Mouse (Mus musculus): ENCODE data around the gene Hs6st3. TPM values are rescaled to one million over a fixed set of nuclear protein-coding genes. Genes with fewer than 3 reads are reported as not detected.

Gene Hs6st3
- total and polyA plus RNA-seq, 3 experiments: not detected

GRCm38 (mm10) chr14:119248001-119248607 is 110.0 kb downstream of the Hs6st3 start:
- in situ Hi-C loops (cut with MboI; ENCODE audit: low pct_ligation_motif_present, low pct_unique_long_range_greater_than_20kb, low sequenced_read_pairs) (no loop called here), dilution Hi-C loops (cut with MboI; ENCODE audit: extremely low pct_ligation_motif_present, extremely low pct_unique_long_range_greater_than_20kb, low sequenced_read_pairs) (no loop called here)
- Histone ChIP-seq H3K27me3 (replicated peaks) (no peaks in the 10 kb centered on the region), H3K4me3 (replicated peaks in 1 of 3; ENCODE audit: low read depth in 2 of 3, low read length in 2 of 3, poor library complexity in 1 of 3) (no peak overlapping the region), H3K4me2 (ENCODE audit: insufficient read depth, low read depth, poor library complexity, severe bottlenecking) (no peak overlapping the region), H3K79me2 (replicated peaks; ENCODE audit: control insufficient read depth, extremely low read depth, insufficient read depth, poor library complexity, severe bottlenecking) (no peaks in the 10 kb centered on the region), H3K9ac (ENCODE audit: insufficient read depth, low read depth) (no peak overlapping the region), H3K27ac (ENCODE audit: insufficient read depth, low read depth) (no peak overlapping the region), H3K36me3 (replicated peaks in 1 of 2; ENCODE audit: control insufficient read depth in 1 of 2, insufficient read depth in 1 of 2, low read length in 1 of 2) (no peaks in the 10 kb centered on the region), H3K4me1 (ENCODE audit: control insufficient read depth in 1 of 2, insufficient read depth in 2 of 2) (no peaks in the 10 kb centered on the region), H3K9me3 (replicated peaks; ENCODE audit: low read length) (peaks cover 14% of the 10 kb centered on the region)
- TF ChIP-seq ZKSCAN1 (IDR thresholded peaks at IDR 0.05; ENCODE audit: borderline replicate concordance, low read depth, low read length): no peak
- DNase-seq (ENCODE audit: extremely low read depth): no peak

DNA sequence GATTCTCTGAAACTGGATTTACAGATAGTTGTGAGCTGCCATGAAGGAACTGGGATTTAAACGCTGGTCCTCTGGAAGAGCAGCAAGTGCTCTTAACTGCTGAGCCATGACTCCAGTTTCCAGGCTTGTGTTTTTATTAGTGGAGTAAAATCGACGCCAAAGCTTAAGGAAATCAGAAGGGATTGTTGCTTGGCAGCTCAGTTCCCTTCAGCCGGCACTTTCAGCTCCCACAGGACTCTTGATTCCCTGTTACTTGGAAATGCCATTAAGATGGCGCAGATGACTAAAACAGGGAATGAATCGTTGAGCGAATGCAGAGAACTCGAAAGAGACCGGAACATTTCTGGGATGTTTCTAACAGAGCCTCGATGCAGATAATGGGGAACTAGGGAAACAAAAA is 112.2 kb downstream of the Hs6st3 start:
- dilution Hi-C loops (cut with MboI; ENCODE audit: extremely low pct_ligation_motif_present, extremely low pct_unique_long_range_greater_than_20kb, low sequenced_read_pairs): no loop called here
- H3K4me2 ChIP-seq (ENCODE audit: insufficient read depth, low read depth, poor library complexity, severe bottlenecking): no peak overlapping the region
- DNase-seq (ENCODE audit: extremely low read depth): no peak

DNA sequence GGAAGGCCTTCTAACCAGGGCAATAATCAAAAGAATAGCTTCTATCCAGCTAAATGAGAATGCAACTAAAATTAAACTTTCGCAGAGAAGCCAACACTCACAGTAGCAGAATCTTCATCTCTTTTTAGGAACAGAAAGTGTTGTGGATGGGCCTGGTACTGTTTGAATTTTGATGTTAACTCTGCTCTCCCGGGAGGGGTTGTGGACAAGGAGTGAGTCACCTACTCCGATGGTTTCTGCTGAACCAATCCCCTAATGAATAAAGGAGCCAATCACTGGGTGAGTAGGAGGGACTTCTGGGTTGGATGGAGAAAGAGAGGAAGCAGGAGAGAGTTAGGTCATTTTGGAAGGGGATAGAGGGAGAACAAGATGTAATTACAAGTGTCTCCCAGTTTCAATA is 117.3 kb downstream of the Hs6st3 start:
- Histone ChIP-seq H3K36me3 (replicated peaks in 1 of 2; ENCODE audit: control insufficient read depth in 1 of 2, insufficient read depth in 1 of 2, low read length in 1 of 2) (no peaks in the 10 kb centered on the region), H3K27me3 (replicated peaks) (no peaks in the 10 kb centered on the region), H3K27ac (ENCODE audit: insufficient read depth, low read depth) (no peak overlapping the region), H3K4me3 (replicated peaks in 1 of 3; ENCODE audit: low read depth in 2 of 3, low read length in 2 of 3, poor library complexity in 1 of 3) (no peak overlapping the region), H3K4me1 (ENCODE audit: control insufficient read depth in 1 of 2, insufficient read depth in 2 of 2) (no peaks in the 10 kb centered on the region), H3K9me3 (replicated peaks; ENCODE audit: low read length) (peaks cover 14% of the 10 kb centered on the region), H3K4me2 (ENCODE audit: insufficient read depth, low read depth, poor library complexity, severe bottlenecking) (no peak overlapping the region), H3K79me2 (replicated peaks; ENCODE audit: control insufficient read depth, extremely low read depth, insufficient read depth, poor library complexity, severe bottlenecking) (no peaks in the 10 kb centered on the region), H3K9ac (ENCODE audit: insufficient read depth, low read depth) (no peak overlapping the region)
- peak; percentile 26 for DNase-seq (ENCODE audit: extremely low read depth)
- TF ChIP-seq UBTF (IDR thresholded peaks at IDR 0.05; ENCODE audit: low read depth, low read length) (no peak), ZMIZ1 (IDR thresholded peaks at IDR 0.05; ENCODE audit: low read depth, low read length) (no peak), NELFE (IDR thresholded peaks at IDR 0.05; ENCODE audit: low read depth, low read length) (no peak)
- in situ Hi-C loops (cut with MboI; ENCODE audit: low pct_ligation_motif_present, low pct_unique_long_range_greater_than_20kb, low sequenced_read_pairs) (no loop called here), dilution Hi-C loops (cut with MboI; ENCODE audit: extremely low pct_ligation_motif_present, extremely low pct_unique_long_range_greater_than_20kb, low sequenced_read_pairs) (no loop called here)

More for the DNA sequence above, 112.2 kb downstream of the Hs6st3 start:
- in situ Hi-C loops (cut with MboI; ENCODE audit: low pct_ligation_motif_present, low pct_unique_long_range_greater_than_20kb, low sequenced_read_pairs): no loop called here
- Histone ChIP-seq H3K27me3 (replicated peaks) (no peaks in the 10 kb centered on the region), H3K27ac (ENCODE audit: insufficient read depth, low read depth) (no peak overlapping the region), H3K4me3 (replicated peaks in 1 of 3; ENCODE audit: low read depth in 2 of 3, low read length in 2 of 3, poor library complexity in 1 of 3) (no peak overlapping the region), H3K79me2 (replicated peaks; ENCODE audit: control insufficient read depth, extremely low read depth, insufficient read depth, poor library complexity, severe bottlenecking) (no peaks in the 10 kb centered on the region), H3K9me3 (replicated peaks; ENCODE audit: low read length) (peaks cover 16% of the 10 kb centered on the region), H3K4me1 (ENCODE audit: control insufficient read depth in 1 of 2, insufficient read depth in 2 of 2) (no peaks in the 10 kb centered on the region), H3K9ac (ENCODE audit: insufficient read depth, low read depth) (no peak overlapping the region), H3K36me3 (replicated peaks in 1 of 2; ENCODE audit: control insufficient read depth in 1 of 2, insufficient read depth in 1 of 2, low read length in 1 of 2) (no peaks in the 10 kb centered on the region)
- TF ChIP-seq ELF1 (IDR thresholded peaks at IDR 0.05; ENCODE audit: low read depth, low read length) (no peak), MEF2A (IDR thresholded peaks at IDR 0.05; ENCODE audit: borderline replicate concordance, low read depth, low read length) (no peak), SMC3 (IDR thresholded peaks at IDR 0.05; ENCODE audit: low read depth, low read length) (no peak), CTCF (conservative IDR thresholded peaks at IDR 0.05 in 1 of 2, IDR thresholded peaks at IDR 0.05 in 1 of 2; ENCODE audit: low read depth in 2 of 2, low read length in 2 of 2) (no peak), TBP (conservative IDR thresholded peaks at IDR 0.05; ENCODE audit: low read depth, low read length) (no peak), POLR2A (IDR thresholded peaks at IDR 0.05; ENCODE audit: low read depth, low read length) (no peak), NELFE (IDR thresholded peaks at IDR 0.05; ENCODE audit: low read depth, low read length) (no peak), RCOR1 (conservative IDR thresholded peaks at IDR 0.05; ENCODE audit: low read depth, low read length) (no peak), ZKSCAN1 (IDR thresholded peaks at IDR 0.05; ENCODE audit: borderline replicate concordance, low read depth, low read length) (no peak), SIN3A (IDR thresholded peaks at IDR 0.05; ENCODE audit: low read length) (no peak), UBTF (IDR thresholded peaks at IDR 0.05; ENCODE audit: low read depth, low read length) (no peak), TCF12 (IDR thresholded peaks at IDR 0.05; ENCODE audit: low read depth, low read length) (no peak)
